Mouse (Mus musculus): Measurements from ENCODE around the gene Mtmr4. TPM values are rescaled to one million over a fixed set of nuclear protein-coding genes. Genes with fewer than 3 reads are reported as not detected.
A peak's percentile ranks its signal among the peaks of the same experiment; 100 is the strongest.

Gene Mtmr4
- polyA plus RNA-seq, 1 experiment from 2014 or later = 34.9 TPM

DNA sequence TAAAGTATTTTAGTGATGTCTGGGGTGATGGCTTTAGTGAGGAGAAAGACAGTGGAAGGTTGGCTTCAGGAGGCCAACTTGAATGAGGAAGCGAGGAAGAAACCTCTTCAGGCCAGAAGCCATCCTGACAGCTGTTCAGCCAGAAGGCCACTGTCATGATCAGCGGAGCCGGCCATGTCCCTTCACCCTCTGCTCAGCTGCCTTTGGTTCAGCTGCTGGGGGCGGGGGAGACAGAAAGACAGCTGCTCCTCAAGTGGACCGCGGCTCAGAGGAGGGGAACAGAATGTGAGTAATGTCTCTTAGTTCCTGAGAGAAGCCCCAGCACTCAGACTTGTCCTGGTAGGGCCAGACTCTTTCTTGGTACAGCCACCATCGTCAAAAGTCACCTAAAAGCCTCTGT lies 18.2 kb upstream of the Mtmr4 start:
- Histone ChIP-seq H3K4me2 (no peak overlapping the region), H3K4me1 (peaks cover 27% of the 10 kb centered on the region), H3K4me3 (no peak overlapping the region), H3K9me3 (no peaks in the 10 kb centered on the region), H3K9ac (no peak overlapping the region), H3K36me3 (no peaks in the 10 kb centered on the region), H3K27me3 (no peaks in the 10 kb centered on the region), H3K27ac (no peak overlapping the region)
- 60% methylated on average over 7 of the region's 7 CpGs for whole genome bisulfite sequencing
- no peak for ATAC-seq (ENCODE audit: borderline replicate concordance, extremely low read depth, low FRiP score, low TSS enrichment)

DNA sequence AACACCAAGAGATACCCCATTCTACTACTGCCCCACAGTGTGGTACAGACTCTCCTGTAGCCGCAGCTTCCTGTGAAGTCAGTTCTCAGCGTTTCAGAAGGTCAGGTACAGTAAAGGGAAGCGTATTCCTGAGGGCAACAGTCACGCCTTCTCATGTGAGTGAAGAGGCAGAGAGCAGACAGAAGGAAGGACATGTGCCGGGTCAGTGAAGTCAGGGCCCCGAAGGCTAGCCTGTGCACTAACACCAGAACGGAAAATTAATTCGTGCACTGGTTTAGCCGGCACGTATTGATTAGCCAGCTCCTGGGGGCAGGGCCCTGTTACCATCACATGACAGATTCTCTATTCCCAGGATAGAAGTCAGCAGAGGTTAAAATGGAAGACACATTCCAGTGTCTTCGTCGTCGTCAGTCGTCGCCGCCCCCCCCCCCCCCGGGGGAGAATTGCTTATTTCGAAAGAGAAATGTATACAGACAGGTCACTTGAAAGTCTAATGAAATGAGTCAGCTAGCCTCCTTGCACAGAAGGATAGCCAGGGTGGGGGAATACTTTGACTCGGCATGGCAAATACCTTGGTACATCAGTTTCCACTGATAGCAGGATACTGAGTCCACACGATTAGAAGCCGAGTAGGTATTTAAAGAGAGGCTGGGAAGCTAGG lies 17.3 kb upstream of the Mtmr4 start:
- no peak overlapping the region for H3K4me2 ChIP-seq
- peaks cover 31% of the 10 kb centered on the region for H3K4me1 ChIP-seq
- H3K27me3 ChIP-seq = no peaks in the 10 kb centered on the region
- H3K9ac ChIP-seq = no peak overlapping the region
- WGBS = 43% methylated on average over 21 of the region's 21 CpGs
- no peak for ATAC-seq (ENCODE audit: borderline replicate concordance, extremely low read depth, low FRiP score, low TSS enrichment)
- H3K4me3 ChIP-seq = no peak overlapping the region
- no peaks in the 10 kb centered on the region for H3K36me3 ChIP-seq
- no peak overlapping the region for H3K27ac ChIP-seq
- no peaks in the 10 kb centered on the region for H3K9me3 ChIP-seq

DNA sequence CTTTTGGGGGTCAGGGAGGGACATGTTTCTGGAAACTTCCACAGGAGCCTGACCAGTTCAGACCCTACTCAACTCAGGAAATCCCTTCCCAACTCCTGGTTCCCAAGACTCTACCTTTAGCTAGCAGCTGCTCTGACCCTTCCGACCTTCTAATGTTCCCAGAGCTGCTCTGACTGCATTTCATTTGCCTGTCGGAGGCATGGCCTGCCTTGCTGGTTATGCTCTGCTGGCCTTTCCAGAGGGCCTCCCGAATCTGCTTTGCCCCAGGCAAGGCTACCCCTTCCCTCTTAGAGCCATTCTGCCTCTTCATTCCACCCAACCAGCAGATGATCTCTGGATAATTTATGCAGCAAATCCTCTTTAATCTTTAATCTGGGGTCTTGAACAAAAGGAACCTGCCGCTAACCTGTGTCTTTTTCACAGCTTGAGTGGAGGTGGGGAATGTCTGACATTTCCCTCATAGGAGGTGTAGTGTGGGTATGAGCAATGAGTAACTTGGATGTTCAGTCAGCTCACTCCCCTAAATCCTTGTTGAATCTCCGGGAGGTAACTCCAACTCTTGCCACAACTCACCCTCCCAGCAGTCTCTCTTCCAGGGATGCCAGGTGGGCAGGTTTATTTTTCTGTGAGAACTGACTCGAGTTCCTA lies 14.2 kb upstream of the Mtmr4 start:
- Histone ChIP-seq H3K9me3 (no peaks in the 10 kb centered on the region), H3K27me3 (no peaks in the 10 kb centered on the region), H3K4me2 (peak overlapping the region; percentile 82), H3K4me1 (peaks cover 42% of the 10 kb centered on the region), H3K4me3 (peak overlapping the region; percentile 56), H3K9ac (peak overlapping the region; percentile 48), H3K27ac (peak overlapping the region; percentile 84; the same call in 1 of the 2 replicates), H3K36me3 (no peaks in the 10 kb centered on the region)
- no peak for ATAC-seq (ENCODE audit: borderline replicate concordance, extremely low read depth, low FRiP score, low TSS enrichment)
- 31% methylated on average over 6 of the region's 6 CpGs for WGBS

DNA sequence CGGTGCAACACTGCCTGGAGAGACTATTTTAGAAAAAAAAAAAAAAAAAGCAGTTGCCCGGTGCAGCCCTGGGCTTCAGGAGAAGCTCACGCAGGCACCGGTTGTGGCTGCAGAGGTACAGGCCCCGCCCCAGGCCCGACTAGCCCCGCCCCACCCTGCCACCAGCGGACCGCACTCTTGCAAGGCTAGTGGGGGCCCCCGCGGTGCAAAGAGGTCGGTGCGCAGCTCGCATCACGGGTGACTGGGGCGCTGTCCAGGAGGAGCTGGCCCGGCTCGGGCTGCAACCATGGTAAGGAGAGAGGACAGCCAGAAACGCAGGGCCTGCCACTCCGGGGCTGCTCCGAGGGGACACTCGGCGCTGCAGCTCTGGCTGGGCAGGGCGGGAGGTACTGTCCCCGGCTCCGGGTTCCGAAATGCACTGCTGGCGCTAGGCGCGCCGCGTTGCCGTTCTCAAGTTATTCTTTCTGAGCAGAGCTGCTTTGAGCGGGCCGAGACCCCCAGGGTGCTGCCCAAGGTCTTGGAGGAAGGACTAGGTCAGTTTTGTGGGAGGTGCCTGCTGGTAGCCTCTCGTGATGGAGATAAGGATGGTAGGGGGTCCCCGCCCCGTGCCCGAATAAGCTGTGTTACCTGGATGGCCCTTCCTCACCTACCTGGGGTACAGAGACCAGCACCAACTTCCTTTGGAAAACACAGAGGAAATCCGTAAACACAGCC lies 13.6 kb upstream of the Mtmr4 start:
- Histone ChIP-seq H3K9me3 (no peaks in the 10 kb centered on the region), H3K36me3 (no peaks in the 10 kb centered on the region), H3K4me1 (peaks cover 42% of the 10 kb centered on the region), H3K27me3 (no peaks in the 10 kb centered on the region), H3K9ac (peak overlapping the region; percentile 48), H3K27ac (peak overlapping the region; percentile 84), H3K4me3 (peak overlapping the region; percentile 56), H3K4me2 (peak overlapping the region; percentile 82)
- ATAC-seq (ENCODE audit: borderline replicate concordance, extremely low read depth, low FRiP score, low TSS enrichment) = peak; percentile 69
- under 1% methylated on average over 40 of the region's 40 CpGs for WGBS

DNA sequence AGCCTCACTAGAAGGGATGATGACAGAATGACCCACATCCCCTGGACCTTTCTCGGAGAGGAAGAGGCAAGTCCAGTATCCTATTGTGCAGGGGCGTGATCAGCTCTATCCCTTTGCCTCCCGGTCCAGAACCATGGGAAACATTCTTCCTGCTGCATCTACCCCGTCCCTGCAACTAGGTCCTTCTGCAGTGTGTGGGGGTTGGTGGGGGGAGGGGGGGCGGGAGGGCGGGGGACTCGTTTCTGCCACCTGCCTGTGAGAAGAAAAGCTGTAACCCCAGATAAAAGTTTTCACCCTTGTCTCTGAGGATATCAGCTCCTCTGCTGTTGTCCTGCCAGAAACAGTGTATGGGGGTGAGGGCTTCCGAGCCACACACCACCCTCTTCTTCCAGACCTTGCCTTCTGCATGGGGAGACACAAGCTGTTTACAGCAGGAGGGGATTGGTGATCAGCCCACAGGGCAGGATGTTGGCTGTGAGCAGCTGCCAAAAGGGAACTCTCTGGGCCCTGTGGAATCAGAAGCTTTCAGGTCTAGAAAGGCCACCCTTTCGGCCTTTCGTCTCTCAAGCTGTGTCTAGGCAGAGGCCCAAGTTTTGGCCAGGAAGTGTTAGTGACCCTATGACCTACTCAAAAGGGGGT lies 12.9 kb upstream of the Mtmr4 start:
- ATAC-seq (ENCODE audit: borderline replicate concordance, extremely low read depth, low FRiP score, low TSS enrichment) = peak; percentile 51
- no peaks in the 10 kb centered on the region for H3K36me3 ChIP-seq
- peaks cover 44% of the 10 kb centered on the region for H3K4me1 ChIP-seq
- H3K9me3 ChIP-seq = no peaks in the 10 kb centered on the region
- H3K9ac ChIP-seq = peak overlapping the region; percentile 48; the same call in 1 of the 2 replicates
- H3K27ac ChIP-seq = peak overlapping the region; percentile 84
- H3K27me3 ChIP-seq = no peaks in the 10 kb centered on the region
- peak overlapping the region; percentile 56 for H3K4me3 ChIP-seq
- peak overlapping the region; percentile 82 for H3K4me2 ChIP-seq
- WGBS = 9% methylated on average over 10 of the region's 10 CpGs

DNA sequence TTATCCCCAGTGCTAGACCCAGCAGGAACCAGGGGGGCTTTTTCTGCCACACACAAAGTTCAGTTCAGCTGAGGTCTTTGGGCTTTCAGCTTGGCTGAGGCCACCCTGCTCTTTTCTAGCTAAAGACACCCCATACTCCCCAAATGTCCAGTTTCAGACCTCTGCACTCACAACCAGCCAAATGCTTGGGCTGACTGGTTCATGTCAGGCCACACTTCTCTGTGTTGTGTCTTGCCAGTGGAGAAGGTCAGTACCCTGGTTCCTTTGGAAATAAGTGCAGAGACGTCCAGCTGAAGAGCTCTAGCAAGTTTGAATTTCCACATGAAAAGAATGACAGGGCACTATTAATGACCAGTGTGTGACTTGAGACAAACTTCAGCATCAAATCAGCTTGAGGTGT lies 12.2 kb upstream of the Mtmr4 start:
- H3K27me3 ChIP-seq = no peaks in the 10 kb centered on the region
- 24% methylated on average over 1 of the region's 1 CpGs for WGBS
- H3K9ac ChIP-seq = no peak overlapping the region
- peak overlapping the region; percentile 56; the same call in 1 of the 2 replicates for H3K4me3 ChIP-seq
- H3K9me3 ChIP-seq = no peaks in the 10 kb centered on the region
- peaks cover 48% of the 10 kb centered on the region for H3K4me1 ChIP-seq
- peak overlapping the region; percentile 84 for H3K27ac ChIP-seq
- peak; percentile 67 for ATAC-seq (ENCODE audit: borderline replicate concordance, extremely low read depth, low FRiP score, low TSS enrichment)
- peak overlapping the region; percentile 82 for H3K4me2 ChIP-seq
- H3K36me3 ChIP-seq = no peaks in the 10 kb centered on the region

DNA sequence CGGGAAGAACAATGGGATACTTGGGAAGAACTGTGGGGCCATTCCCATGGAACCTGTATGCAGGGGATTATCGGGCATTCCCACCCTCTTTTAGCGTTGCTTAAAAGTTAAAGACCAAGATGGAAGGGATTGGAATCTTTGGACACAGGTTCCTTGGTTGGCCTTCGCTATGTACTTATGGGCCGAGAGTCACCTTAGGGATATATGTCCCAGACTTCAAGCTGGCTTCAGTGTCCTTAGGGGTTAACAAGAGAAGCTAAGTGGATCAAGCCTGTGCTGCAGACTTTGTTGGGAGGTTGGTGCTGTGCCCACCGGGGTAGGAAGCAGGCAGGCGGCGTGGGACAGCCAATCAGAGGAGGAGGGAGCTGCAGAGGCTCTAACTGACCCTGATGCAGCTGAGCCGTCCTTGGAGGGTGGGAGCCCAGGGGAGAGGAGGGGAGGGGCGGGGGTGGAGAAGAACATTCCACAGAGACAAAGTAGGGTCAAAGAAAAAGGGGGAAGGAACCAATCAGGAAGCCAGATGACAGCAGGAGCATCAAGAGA lies 11.3 kb upstream of the Mtmr4 start:
- Histone ChIP-seq H3K4me3 (no peak overlapping the region), H3K4me1 (peaks cover 54% of the 10 kb centered on the region), H3K9ac (no peak overlapping the region), H3K4me2 (peak overlapping the region; percentile 82), H3K36me3 (no peaks in the 10 kb centered on the region), H3K9me3 (no peaks in the 10 kb centered on the region), H3K27me3 (no peaks in the 10 kb centered on the region), H3K27ac (peak overlapping the region; percentile 84)
- 48% methylated on average over 9 of the region's 10 CpGs for WGBS
- no peak for ATAC-seq (ENCODE audit: borderline replicate concordance, extremely low read depth, low FRiP score, low TSS enrichment)

DNA sequence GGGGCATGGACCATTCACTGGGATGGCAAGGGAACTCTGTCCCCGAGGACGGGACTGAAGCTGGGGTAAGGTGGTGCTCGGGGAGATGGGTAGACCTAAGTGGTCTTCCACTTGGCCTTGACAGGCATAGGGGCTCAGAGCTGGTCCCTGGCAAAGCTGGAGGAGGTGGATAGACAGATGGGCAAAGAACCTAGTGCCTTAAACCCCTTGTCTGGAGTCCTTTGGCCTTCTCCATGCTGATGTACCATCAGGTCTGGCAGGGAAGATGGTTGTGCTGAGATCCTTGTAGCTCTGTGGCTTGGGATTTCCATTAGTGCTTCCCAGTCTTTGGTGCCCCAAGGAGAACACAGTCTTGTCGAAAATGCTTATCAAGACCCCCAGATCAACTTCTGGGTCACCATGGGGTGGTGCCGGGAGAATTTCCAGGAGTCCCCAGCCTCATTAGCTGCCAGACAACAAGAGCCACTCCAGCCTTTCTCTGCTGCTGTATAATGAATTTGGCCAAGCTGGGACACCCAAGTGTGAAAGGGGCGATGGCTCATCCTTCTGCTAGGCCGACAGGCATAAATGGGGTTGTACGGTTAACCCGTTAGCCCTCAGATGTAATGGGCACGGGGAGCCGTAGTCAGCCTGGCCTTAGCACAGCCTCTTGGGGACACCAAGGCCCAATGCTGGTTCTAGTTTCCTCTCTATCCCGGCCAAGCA lies 10.6 kb upstream of the Mtmr4 start:
- ATAC-seq (ENCODE audit: borderline replicate concordance, extremely low read depth, low FRiP score, low TSS enrichment) = no peak
- H3K9me3 ChIP-seq = no peaks in the 10 kb centered on the region
- 87% methylated on average over 12 of the region's 12 CpGs for WGBS

DNA sequence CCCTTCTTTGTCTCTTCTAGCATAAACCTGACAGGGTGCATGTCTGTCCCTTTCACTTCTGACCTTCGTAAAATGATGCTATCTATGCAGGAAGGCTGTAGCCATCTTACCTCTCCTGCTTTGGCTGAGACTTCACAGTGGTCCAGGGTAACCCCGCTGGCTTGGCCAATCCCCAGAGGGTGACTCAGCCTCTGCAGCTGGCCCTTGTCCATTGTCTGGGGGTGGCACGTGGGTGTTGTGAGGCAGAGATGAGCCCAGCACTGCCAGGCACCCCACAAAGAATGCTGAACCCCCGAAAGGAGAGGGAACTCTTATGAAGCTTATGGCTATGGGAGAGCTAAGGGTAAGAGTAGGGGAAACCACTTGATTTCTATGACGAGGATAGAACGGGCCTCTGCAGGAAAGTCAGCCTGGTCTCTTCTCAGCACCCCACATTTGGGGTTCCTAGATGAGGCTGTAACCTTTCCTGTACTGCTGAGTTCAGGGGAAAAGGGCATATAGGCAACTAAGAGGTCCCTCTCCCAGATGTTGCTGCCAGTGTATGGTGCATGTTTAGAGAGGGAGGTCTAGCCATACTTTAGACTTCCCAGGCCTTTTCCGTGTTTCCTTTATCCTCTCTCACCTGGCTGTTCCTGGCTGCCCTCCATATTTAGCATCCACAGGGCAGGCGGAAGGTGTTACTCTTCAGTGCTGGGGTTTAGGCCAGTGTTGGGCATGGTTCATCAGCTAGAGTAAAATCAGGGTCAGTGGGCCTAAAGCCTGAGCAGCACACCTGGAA lies 9.8 kb upstream of the Mtmr4 start:
- Histone ChIP-seq H3K27ac (no peak overlapping the region), H3K9ac (no peak overlapping the region), H3K9me3 (no peaks in the 10 kb centered on the region), H3K36me3 (no peaks in the 10 kb centered on the region), H3K27me3 (no peaks in the 10 kb centered on the region), H3K4me3 (no peak overlapping the region), H3K4me1 (peaks cover 61% of the 10 kb centered on the region), H3K4me2 (no peak overlapping the region)
- ATAC-seq (ENCODE audit: borderline replicate concordance, extremely low read depth, low FRiP score, low TSS enrichment) = no peak
- WGBS = 74% methylated on average over 8 of the region's 8 CpGs

More for the DNA sequence above, 10.6 kb upstream of the Mtmr4 start:
- Histone ChIP-seq H3K27me3 (no peaks in the 10 kb centered on the region), H3K36me3 (no peaks in the 10 kb centered on the region), H3K4me3 (no peak overlapping the region), H3K9ac (no peak overlapping the region), H3K27ac (no peak overlapping the region), H3K4me2 (peak overlapping the region; percentile 82; the same call in 1 of the 2 replicates), H3K4me1 (peaks cover 56% of the 10 kb centered on the region)

DNA sequence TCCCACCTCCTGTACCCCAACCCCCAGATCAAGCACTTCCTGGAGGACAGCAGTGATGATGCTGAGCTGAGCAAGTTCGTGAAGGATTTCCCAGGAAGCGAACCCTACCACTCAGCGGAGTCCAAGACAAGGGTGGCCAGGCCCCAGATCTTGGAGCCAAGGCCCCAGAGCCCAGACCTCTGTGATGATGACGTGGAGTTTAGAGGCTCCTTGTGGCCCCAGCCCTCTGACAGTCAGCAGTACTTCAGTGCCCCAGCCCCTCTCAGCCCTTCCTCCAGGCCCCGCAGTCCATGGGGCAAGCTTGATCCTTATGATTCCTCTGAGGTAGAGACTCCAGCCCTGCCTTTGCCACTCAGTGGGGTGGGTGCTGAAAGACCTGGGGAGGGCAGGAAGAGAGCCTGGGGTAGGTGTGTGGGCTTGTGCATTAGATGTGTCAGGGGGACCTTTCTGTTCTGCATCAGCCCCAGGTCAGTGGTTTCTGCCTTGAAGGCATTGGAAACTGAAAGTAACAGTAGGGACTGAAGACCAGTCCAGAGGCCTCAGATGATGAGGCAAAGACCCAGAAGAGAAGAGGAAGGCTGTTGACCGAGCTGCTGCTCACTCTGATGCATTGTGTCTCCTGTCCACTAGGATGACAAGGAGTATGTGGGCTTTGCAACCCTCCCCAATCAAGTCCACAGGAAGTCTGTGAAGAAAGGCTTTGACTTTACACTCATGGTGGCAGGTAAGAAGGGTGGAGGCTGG lies 8.5 kb upstream of the Mtmr4 start:
- H3K27me3 ChIP-seq = no peaks in the 10 kb centered on the region
- WGBS = 75% methylated on average over 6 of the region's 6 CpGs
- no peak overlapping the region for H3K4me3 ChIP-seq
- no peaks in the 10 kb centered on the region for H3K36me3 ChIP-seq
- no peak overlapping the region for H3K9ac ChIP-seq
- H3K4me1 ChIP-seq = peaks cover 56% of the 10 kb centered on the region
- no peak for ATAC-seq (ENCODE audit: borderline replicate concordance, extremely low read depth, low FRiP score, low TSS enrichment)
- H3K4me2 ChIP-seq = no peak overlapping the region
- H3K27ac ChIP-seq = no peak overlapping the region; the same call in 1 of the 2 replicates
- no peaks in the 10 kb centered on the region for H3K9me3 ChIP-seq

Measured in lung, embryonic 15.5 days (tissue).